Mouse (Mus musculus) heart, adult 8-10 months (tissue): ENCODE measurements around the gene Art1. TPM values are rescaled to one million over a fixed set of nuclear protein-coding genes. Genes with fewer than 3 reads are reported as not detected.

Experiments
- DNase-seq: peaks from one replicate; pipeline ENCODE4 v3.0.0; 2022; ENCODE audit warnings: low spot score
- total RNA-seq, 4 experiments: library from RNA; stranded (reverse); gene quantifications; 2 replicates each; pipeline ENCODE4 v1.2.4; 2022

Gene Art1
- total RNA-seq, 4 experiments from 2014 or later = 301 to 387 (median 344) TPM

DNA sequence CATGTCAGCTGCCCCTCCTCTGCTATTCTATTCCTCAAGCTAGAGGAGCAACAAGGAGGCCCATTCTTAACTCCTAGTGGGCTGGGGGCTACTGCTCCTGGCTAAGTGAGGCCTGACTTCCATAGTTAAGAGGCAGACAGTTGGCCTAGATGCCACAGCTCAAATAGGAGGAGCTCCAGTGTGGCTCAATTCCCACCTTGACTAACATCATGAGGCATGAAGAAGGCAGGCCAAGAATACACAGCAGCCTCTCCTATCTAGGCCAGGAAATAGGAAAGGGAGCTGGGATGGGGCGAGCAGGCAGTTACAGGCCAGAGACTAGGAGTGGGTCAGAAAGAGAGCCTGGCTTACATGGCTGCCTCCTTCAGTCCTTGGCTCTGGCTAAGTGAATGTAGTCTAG, 6.7 kb downstream of the Art1 start:
- DNase-seq = no peak

DNA sequence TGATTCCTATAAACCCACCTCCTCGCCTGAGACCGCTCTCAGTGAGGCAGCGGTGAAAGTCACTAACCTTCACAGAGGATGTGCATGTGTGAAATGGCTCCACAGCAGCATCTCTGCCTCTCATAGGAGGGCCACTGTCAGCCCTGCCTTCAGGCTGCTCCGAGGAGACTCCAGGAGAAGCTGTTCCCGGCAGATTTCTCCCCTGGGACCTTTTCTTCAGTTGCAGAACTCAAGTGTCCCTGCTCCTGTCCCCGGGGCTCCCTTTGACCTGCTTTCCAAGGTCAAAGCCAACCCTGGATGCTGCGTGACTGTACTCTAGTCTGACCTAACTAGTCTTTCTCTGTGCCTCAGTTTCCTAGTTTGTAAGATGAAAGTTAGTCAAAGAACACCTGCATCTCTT, 7.6 kb downstream of the Art1 start, which contains the start of gene Art5:
Gene Art5, minus strand, starts transcription at position 319 of the 400 bp plus-strand sequence.
- no peak for DNase-seq

DNA sequence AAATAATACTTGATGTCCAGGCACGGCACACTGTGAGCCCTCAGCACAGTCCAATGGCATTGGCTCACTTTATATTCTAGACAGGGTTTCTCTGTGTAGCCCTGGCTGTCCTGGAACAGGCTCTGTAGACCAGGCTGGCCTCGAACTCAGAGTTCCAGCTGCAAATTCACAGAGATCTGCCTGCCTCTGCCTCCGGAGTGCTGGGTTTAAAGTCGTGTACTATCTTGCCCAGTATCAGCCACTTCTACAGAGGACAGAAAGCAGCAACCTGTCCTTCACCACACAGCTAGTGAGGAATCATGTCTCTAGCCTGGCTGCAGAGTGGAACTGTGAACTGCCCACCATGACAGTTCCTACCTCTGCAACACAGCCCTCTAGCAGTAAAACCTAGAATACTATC, 8.2 kb downstream of the Art1 start:
- DNase-seq = no peak

DNA sequence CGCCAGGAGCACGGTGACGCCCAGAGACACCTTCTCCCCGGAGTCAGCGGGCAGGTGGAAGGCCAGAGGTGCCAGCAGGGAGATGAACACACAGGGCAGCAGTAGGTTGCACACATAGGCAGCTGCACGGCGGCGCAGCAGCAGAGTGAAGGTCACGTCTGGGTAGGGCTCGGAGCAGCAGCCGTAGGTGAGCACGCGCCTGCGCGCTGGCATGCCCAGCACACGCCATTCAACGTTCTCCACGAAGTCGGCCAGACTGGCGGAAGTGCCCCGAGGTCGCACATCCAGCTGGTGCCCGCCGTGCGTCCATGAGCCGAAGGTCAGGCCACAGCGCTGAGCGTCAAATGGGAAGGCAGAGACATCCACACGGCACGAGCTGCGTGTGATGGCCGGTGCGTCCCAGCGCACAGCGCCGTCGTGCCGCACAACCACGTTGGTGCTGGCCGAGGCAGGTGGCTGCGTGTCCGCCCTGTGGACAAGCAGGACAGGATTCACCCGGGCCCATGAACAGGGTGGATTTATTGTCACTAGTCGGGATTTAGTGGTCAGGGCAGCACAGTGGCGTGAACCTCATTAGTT, 11.7 kb downstream of the Art1 start:
- no peak for DNase-seq

DNA sequence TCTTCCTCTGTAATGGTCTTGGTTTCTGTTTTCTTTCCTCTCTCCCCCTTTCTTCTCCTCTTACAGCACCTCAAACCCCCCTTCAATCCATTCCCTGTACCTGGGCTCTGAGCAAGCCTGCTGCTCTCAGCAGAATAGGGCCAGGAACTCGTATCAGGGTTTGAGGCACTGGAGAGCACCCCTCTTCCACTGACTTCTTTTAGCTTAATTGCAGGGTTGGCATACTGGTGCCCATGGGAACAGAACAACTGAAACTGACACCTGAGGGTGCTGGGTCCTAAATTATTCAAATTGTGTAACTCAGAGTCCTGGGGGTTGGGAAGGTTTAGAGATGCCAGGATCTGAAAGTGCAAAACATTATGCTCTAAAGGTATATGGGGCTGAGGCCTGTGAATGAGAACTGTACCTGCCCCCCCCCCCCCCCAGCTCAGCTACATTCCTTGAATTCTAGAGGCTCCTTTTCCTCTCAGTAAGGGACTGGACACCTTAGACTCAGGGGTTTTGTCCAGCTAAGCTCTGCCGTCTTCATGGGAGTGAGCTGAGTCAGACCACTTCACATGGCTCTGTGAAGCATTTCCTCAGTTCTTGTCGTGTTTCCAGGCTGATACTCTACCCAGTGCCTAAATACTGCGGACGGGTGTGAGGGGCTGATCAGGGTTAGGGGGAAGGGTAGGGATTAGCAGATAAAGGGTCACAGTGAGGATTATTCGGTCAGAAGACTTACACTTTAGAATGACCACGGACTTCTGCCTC, 15.2 kb downstream of the Art1 start, which contains the start of gene Chrna10:
Gene Chrna10, minus strand, starts transcription at position 250 of the 753 bp plus-strand sequence.
- no peak for DNase-seq

DNA sequence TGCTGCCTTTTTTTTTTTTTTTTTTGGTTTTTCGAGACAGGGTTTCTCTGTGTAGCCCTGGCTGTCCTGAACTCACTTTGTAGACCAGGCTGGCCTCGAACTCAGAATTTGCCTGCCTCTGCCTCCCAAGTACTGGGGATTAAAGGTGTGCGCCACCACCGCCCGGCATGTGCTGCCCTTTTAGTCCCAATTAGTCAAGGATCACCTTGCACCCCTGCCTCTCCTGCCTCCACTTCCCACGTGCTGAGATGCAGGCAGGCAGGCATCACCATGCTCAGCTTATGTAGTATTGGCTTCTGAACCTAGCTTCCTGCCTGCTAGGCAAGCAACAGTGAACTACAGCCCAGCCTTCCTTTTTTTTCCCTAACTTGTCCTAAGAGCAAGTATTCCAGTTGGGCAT, 15.8 kb downstream of the Art1 start:
- DNase-seq = no peak

DNA sequence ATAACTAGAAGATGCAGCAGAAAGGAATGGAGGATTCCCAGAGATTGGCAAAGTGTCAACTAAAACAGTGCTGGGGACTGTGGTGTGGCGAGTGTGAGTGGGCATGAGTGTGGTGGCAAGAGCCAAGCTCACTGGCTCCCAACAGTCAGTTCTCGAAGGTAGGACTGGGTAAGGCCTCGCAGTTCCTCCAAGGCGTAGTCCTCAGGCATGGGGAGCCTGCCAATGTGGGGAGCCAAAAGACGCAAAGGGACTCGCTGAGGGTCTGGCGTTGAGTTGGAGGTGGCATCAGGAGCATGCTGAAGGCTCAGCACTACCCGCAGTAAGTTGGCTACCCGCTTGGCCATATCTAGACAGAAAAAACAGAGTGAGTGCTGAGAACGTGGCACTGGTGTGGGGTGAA, 18.8 kb downstream of the Art1 start:
- DNase-seq = no peak

DNA sequence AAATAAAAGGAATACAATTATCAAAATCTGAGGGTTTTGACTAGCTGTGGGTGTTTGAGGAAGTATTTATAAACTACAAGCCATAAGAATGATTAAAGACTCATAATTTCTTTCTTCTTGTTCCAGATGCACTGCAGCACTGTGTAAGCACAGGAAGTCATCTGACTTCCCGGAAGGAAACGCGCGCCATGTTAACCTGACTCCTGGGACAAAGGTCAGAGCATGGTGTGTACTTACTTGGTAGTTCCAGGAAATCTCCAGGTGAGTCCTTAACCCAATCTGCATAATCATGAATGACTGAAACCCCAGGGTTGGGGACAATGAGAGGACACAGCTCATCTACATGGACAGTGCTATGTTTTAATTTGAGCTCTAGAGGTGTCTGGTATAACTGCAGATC, 30.9 kb downstream of the Art1 start:
- peak; percentile 26 for DNase-seq

DNA sequence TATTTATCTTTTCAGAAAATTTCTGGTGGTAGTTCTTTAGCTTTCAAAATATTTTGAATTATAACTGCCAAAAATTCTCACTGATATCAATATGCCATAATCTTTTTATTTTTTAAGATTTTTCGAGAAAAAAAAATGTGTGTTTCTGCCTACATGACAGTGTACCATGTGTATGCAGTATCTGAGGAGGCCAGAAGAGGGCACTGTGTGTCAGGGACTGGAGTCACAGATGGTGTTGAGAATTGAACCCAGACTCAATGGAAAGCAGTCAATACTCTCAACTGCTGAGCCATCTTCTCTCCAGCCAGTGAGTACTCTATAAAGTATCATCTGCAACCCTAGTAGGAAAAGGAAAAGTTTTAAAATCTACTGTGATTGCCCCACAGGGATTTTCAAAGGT, 35.9 kb downstream of the Art1 start:
- no peak for DNase-seq

DNA sequence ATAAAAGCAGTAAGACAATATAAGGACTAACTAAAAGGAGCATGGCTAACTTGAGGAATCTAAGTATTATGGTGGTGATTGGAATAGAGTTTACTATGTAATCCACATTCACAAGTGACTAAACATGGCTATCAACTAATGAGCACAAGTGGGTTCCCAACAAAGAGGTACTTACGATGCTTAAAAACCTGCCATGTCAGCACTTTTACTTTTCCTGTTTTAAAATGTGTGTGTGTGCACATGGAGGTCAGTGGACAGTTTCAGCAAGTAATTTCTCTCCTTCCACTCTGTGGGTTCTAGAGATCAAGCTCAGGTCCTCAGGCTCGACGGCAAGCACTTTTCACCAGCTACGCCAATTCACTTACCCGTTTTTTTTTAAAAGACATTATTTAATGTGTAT, 36.4 kb downstream of the Art1 start:
- no peak for DNase-seq

DNA sequence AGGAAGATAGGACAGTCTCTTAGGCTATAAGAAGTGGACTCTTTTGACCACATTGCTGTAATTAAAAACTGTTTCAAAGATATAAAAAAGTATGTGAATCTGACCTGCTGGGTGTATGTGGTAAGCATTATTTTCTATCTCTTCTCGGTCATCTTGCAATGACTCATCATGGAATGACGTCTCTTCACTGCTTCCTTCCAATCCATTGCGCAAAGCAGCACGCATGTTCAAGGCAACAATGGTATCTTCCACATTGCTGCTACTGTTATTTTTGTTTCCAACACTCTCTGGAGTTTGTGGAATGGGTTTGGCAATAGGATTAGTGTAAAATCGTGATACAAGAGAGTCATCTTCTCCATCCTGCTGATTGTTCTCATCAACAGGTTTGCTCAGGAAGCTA, 52.1 kb downstream of the Art1 start:
- no peak for DNase-seq

Other genes with a start within 250 kb of the Art1 start
- gene Folr2, start 244.5 kb upstream of the Art1 start, total RNA-seq = 1 to 10 TPM; 3.1 to 5.9 (median 4.3) TPM
- 10 to 100 TPM; 20.8 to 26.8 (median 24.9) TPM for gene Anapc15, start 238.0 kb upstream of the Art1 start, total RNA-seq
- under 1 TPM in 1 of 4 experiments, not detected in 3; 0.44 TPM for gene Folr1, start 231.0 kb upstream of the Art1 start, total RNA-seq
- gene Lamtor1, start 195.8 kb upstream of the Art1 start, total RNA-seq = 100 to 1,000 TPM; 119 to 133 (median 122) TPM
- gene Tomt, start 195.4 kb upstream of the Art1 start, total RNA-seq = not detected
- 1 to 10 TPM; 4.3 to 6.2 (median 5.4) TPM for gene Lrrc51, start 167.8 kb upstream of the Art1 start, total RNA-seq
- gene Numa1, start 167.6 kb upstream of the Art1 start, total RNA-seq = 100 to 1,000 TPM in 2 of 4 experiments, 10 to 100 TPM in 2; 90.6 to 103 (median 98.5) TPM
- 10 to 100 TPM in 2 of 4 experiments, 1 to 10 TPM in 2; 7.1 to 15.8 (median 9.8) TPM for gene Il18bp, start 83.1 kb upstream of the Art1 start, total RNA-seq
- gene Rnf121, start 36.3 kb upstream of the Art1 start, total RNA-seq = 10 to 100 TPM; 19.4 to 25.8 (median 22.5) TPM
- gene Xndc1, start 36.2 kb upstream of the Art1 start, total RNA-seq = 1 to 10 TPM; 4.9 to 8.4 (median 6.2) TPM
- gene Xntrpc, start 36.0 kb upstream of the Art1 start, total RNA-seq = 1 to 10 TPM in 2 of 4 experiments, under 1 TPM in 2; 0.47 to 1.1 (median 0.82) TPM
- under 1 TPM in 2 of 4 experiments, not detected in 2; 0.11 to 0.87 TPM for gene Trpc2, start 18.6 kb upstream of the Art1 start, total RNA-seq
- gene Art5, start 7.7 kb downstream of the Art1 start, total RNA-seq = 10 to 100 TPM; 15.4 to 33.2 (median 23.0) TPM
- gene Chrna10, start 15.1 kb downstream of the Art1 start, total RNA-seq = not detected
- gene Nup98, start 108.4 kb downstream of the Art1 start, total RNA-seq = 10 to 100 TPM; 31.6 to 34.8 (median 32.8) TPM
- 10 to 100 TPM; 62.6 to 83.1 (median 73.8) TPM for gene Pgap2, start 108.5 kb downstream of the Art1 start, total RNA-seq
- gene Rhog, start 154.3 kb downstream of the Art1 start, total RNA-seq = 10 to 100 TPM; 17.5 to 20.1 (median 19.2) TPM
- gene Stim1, start 166.1 kb downstream of the Art1 start, total RNA-seq = 10 to 100 TPM; 21.9 to 25.1 (median 24.0) TPM